Mouse (Mus musculus): ENCODE results near the gene Znrd1. TPM values are rescaled to one million over a fixed set of nuclear protein-coding genes. Genes with fewer than 3 reads are reported as not detected.

Znrd1 gene
- total and polyA plus RNA-seq, 3 experiments = 26.4 to 38.2 TPM; not detected in 1

GRCm38 (mm10) chr17:36920239-36920638 is 38.1 kb downstream of the Znrd1 start:
- peaks cover 5 to 9% of the 10 kb centered on the region in 2 experiments for H3K27me3 ChIP-seq (ENCODE audit: control insufficient read depth in 1 of 2, insufficient read depth in 2 of 2, low read length in 2 of 2)
- no peak overlapping the region for H3K9ac ChIP-seq (ENCODE audit: control insufficient read depth, low read depth, low read length, poor library complexity, severe bottlenecking)
- no peaks in the 10 kb centered on the region for H3K4me1 ChIP-seq (ENCODE audit: control insufficient read depth in 1 of 2, insufficient read depth in 2 of 2, low read length in 2 of 2)
- TF ChIP-seq EP300 (IDR thresholded peaks at IDR 0.05; ENCODE audit: low read depth in 1 of 2, low read length in 2 of 2) (no peak), UBTF (IDR thresholded peaks at IDR 0.05; ENCODE audit: borderline replicate concordance, insufficient read depth, low read depth, low read length) (no peak), BHLHE40 (IDR thresholded peaks at IDR 0.05; ENCODE audit: borderline replicate concordance, low read depth, low read length) (no peak), TCF12 (IDR thresholded peaks at IDR 0.05; ENCODE audit: low read depth, low read length) (no peak), CHD1 (IDR thresholded peaks at IDR 0.05; ENCODE audit: low read depth, low read length) (no peak), GABPA (IDR thresholded peaks at IDR 0.05; ENCODE audit: low read depth, low read length) (no peak), MAFK (IDR thresholded peaks at IDR 0.05; ENCODE audit: borderline replicate concordance, low read depth, low read length) (no peak), NELFE (IDR thresholded peaks at IDR 0.05; ENCODE audit: low read depth, low read length) (no peak), RAD21 (IDR thresholded peaks at IDR 0.05; ENCODE audit: low read depth, low read length) (no peak), ZKSCAN1 (IDR thresholded peaks at IDR 0.05; ENCODE audit: low read depth, low read length) (no peak), KAT2A (conservative IDR thresholded peaks at IDR 0.05; ENCODE audit: low read depth, low read length) (no peak), USF1 (IDR thresholded peaks at IDR 0.05; ENCODE audit: low read depth, low read length) (no peak), SIN3A (IDR thresholded peaks at IDR 0.05; ENCODE audit: low read length) (no peak)
- H3K27ac ChIP-seq (ENCODE audit: control insufficient read depth, low read depth, low read length) = no peak overlapping the region
- H3K9me3 ChIP-seq (replicated peaks; ENCODE audit: insufficient read depth, low read length) = no peaks in the 10 kb centered on the region
- no peaks in the 10 kb centered on the region for H3K36me3 ChIP-seq (ENCODE audit: control insufficient read depth in 1 of 2, insufficient read depth in 2 of 2, low read length in 2 of 2)
- no peak overlapping the region for H3K4me3 ChIP-seq (ENCODE audit: control insufficient read depth in 1 of 2, insufficient read depth in 1 of 2, low read depth in 2 of 2, low read length in 2 of 2)
- no peak for DNase-seq (ENCODE audit: low read depth, low spot score)
- no peaks in the 10 kb centered on the region for H3K79me2 ChIP-seq (ENCODE audit: control insufficient read depth, insufficient read depth, low read length, poor library complexity)

- Histone ChIP-seq H3K27me3 (ENCODE audit: control insufficient read depth in 1 of 2, insufficient read depth in 2 of 2, low read length in 2 of 2) (peaks cover 6 to 7% of the 10 kb centered on the region in 2 experiments), H3K9ac (ENCODE audit: control insufficient read depth, low read depth, low read length, poor library complexity, severe bottlenecking) (no peak overlapping the region), H3K79me2 (ENCODE audit: control insufficient read depth, insufficient read depth, low read length, poor library complexity) (no peaks in the 10 kb centered on the region), H3K4me1 (ENCODE audit: control insufficient read depth in 1 of 2, insufficient read depth in 2 of 2, low read length in 2 of 2) (no peaks in the 10 kb centered on the region), H3K4me3 (ENCODE audit: control insufficient read depth in 1 of 2, insufficient read depth in 1 of 2, low read depth in 2 of 2, low read length in 2 of 2) (no peak overlapping the region), H3K36me3 (ENCODE audit: control insufficient read depth in 1 of 2, insufficient read depth in 2 of 2, low read length in 2 of 2) (no peaks in the 10 kb centered on the region), H3K9me3 (replicated peaks; ENCODE audit: insufficient read depth, low read length) (no peaks in the 10 kb centered on the region), H3K27ac (ENCODE audit: control insufficient read depth, low read depth, low read length) (no peak overlapping the region)
- peak; percentile 59 for DNase-seq (ENCODE audit: low read depth, low spot score)
- TF ChIP-seq MYB (IDR thresholded peaks at IDR 0.05; ENCODE audit: low read depth, low read length) = no peak
- no peak for TF ChIP-seq NRF1 (IDR thresholded peaks at IDR 0.05; ENCODE audit: insufficient read depth, low read depth, low read length, poor library complexity, severe bottlenecking)
- TF ChIP-seq ZNF384 (IDR thresholded peaks at IDR 0.05; ENCODE audit: low read depth, low read length) = no peak
- TF ChIP-seq USF2 (IDR thresholded peaks at IDR 0.05; ENCODE audit: borderline replicate concordance in 1 of 2, insufficient read depth in 1 of 2, low read depth in 1 of 2, low read length in 2 of 2) = no peak
- TF ChIP-seq MAFK (IDR thresholded peaks at IDR 0.05; ENCODE audit: borderline replicate concordance, low read depth, low read length) = no peak
- no peak for TF ChIP-seq TBP (IDR thresholded peaks at IDR 0.05; ENCODE audit: low read depth, low read length)
- no peak for TF ChIP-seq GABPA (IDR thresholded peaks at IDR 0.05; ENCODE audit: low read depth, low read length)
- 0 out of 2 replicates have a peak, but pooled peaks have one; percentile 18 for TF ChIP-seq JUND (IDR thresholded peaks at IDR 0.05; ENCODE audit: low read depth, low read length)
- no peak for TF ChIP-seq UBTF (IDR thresholded peaks at IDR 0.05; ENCODE audit: borderline replicate concordance, insufficient read depth, low read depth, low read length)
- no peak for TF ChIP-seq GATA1 (IDR thresholded peaks at IDR 0.05; ENCODE audit: low read depth, low read length)
- TF ChIP-seq BHLHE40 (IDR thresholded peaks at IDR 0.05; ENCODE audit: borderline replicate concordance, low read depth, low read length) = no peak
- TF ChIP-seq USF1 (IDR thresholded peaks at IDR 0.05; ENCODE audit: low read depth, low read length) = no peak
- TF ChIP-seq RAD21 (IDR thresholded peaks at IDR 0.05; ENCODE audit: low read depth, low read length) = peak; percentile 58
- TF ChIP-seq E2F4 (IDR thresholded peaks at IDR 0.05; ENCODE audit: borderline replicate concordance, low read depth, low read length) = no peak
- no peak for TF ChIP-seq POLR2A (IDR thresholded peaks at IDR 0.05; ENCODE audit: control insufficient read depth in 1 of 2, insufficient read depth in 1 of 2, low read depth in 1 of 2, low read length in 2 of 2, poor library complexity in 1 of 2)
- no peak for TF ChIP-seq MEF2A (IDR thresholded peaks at IDR 0.05; ENCODE audit: extremely low read depth, insufficient replicate concordance, low read depth, low read length, poor library complexity, severe bottlenecking)
- TF ChIP-seq MYC (IDR thresholded peaks at IDR 0.05; ENCODE audit: low read depth, low read length) = no peak
- peak; percentile 59 to 73 (median 69) for TF ChIP-seq CTCF (IDR thresholded peaks at IDR 0.05 in 2 of 3, conservative IDR thresholded peaks at IDR 0.05 in 1 of 3; ENCODE audit: control insufficient read depth in 1 of 3, insufficient read depth in 1 of 3, low read depth in 2 of 3, low read length in 3 of 3, poor library complexity in 1 of 3, severe bottlenecking in 1 of 3)
- TF ChIP-seq KAT2A (conservative IDR thresholded peaks at IDR 0.05; ENCODE audit: low read depth, low read length) = no peak
- TF ChIP-seq RCOR1 (IDR thresholded peaks at IDR 0.05; ENCODE audit: low read depth, low read length) = no peak
- no peak for TF ChIP-seq CHD2 (IDR thresholded peaks at IDR 0.05; ENCODE audit: low read length)
- no peak for TF ChIP-seq MAZ (IDR thresholded peaks at IDR 0.05; ENCODE audit: low read depth, low read length)
- no peak for TF ChIP-seq HCFC1 (IDR thresholded peaks at IDR 0.05; ENCODE audit: low read depth, low read length)
- TF ChIP-seq MAX (IDR thresholded peaks at IDR 0.05; ENCODE audit: low read length) = no peak
- no peak for TF ChIP-seq TAL1 (IDR thresholded peaks at IDR 0.05; ENCODE audit: low read length)
These were observed 43.3 kb downstream of the Znrd1 start for GRCm38 (mm10) chr17:36915076-36915475.
